Mouse (Mus musculus): Measurements from ENCODE around the gene Taf12. TPM values are rescaled to one million over a fixed set of nuclear protein-coding genes. Genes with fewer than 3 reads are reported as not detected.

The Taf12 gene
- polyA plus RNA-seq, 1 experiment from 2014 or later, result 51.5 TPM

- Histone ChIP-seq H3K4me2 (no peak overlapping the region), H3K4me1 (peaks cover 17% of the 10 kb centered on the region), H3K36me3 (ENCODE audit: poor library complexity, severe bottlenecking) (peaks cover 4% of the 10 kb centered on the region), H3K9ac (no peak overlapping the region), H3K27me3 (no peaks in the 10 kb centered on the region), H3K27ac (no peak overlapping the region), H3K9me3 (replicated peaks) (no peaks in the 10 kb centered on the region), H3K4me3 (no peak overlapping the region)
- no peak for ATAC-seq
- 94% methylated on average over 3 of the region's 3 CpGs for WGBS
Observed at GRCm38 (mm10) chr4:132256384-132256783, 17.8 kb upstream of the Taf12 start.

DNA sequence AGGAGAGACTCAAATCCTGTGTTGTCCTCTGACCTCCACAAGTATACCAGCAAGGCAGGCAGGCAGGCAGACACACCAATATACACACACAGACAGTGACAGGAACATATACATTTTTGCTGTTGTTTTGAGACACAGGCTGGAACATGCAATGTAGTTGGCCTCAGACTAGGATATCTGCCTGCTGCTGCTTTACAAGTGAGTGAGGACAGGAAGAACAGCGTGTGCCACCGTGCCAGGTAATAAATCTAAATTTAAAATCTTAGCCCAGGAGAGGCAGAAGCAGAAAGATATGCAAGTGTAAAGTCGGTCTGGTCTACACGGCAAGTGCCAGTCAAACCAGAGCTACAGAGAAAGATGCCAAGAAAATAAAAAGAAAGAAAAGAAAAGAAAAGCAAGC, 14.9 kb upstream of the Taf12 start:
- Histone ChIP-seq H3K27ac (no peak overlapping the region), H3K27me3 (no peaks in the 10 kb centered on the region), H3K9ac (0 out of 2 replicates have a peak overlapping the region, but pooled peaks have one; percentile 50), H3K9me3 (replicated peaks) (no peaks in the 10 kb centered on the region), H3K4me3 (0 out of 2 replicates have a peak overlapping the region, but pooled peaks have one; percentile 4), H3K4me1 (peaks cover 23% of the 10 kb centered on the region), H3K4me2 (peak overlapping the region; percentile 87; the same call in 1 of the 2 replicates), H3K36me3 (ENCODE audit: poor library complexity, severe bottlenecking) (no peaks in the 10 kb centered on the region)
- ATAC-seq, result no peak
- WGBS, result 94% methylated on average over 4 of the region's 4 CpGs

DNA sequence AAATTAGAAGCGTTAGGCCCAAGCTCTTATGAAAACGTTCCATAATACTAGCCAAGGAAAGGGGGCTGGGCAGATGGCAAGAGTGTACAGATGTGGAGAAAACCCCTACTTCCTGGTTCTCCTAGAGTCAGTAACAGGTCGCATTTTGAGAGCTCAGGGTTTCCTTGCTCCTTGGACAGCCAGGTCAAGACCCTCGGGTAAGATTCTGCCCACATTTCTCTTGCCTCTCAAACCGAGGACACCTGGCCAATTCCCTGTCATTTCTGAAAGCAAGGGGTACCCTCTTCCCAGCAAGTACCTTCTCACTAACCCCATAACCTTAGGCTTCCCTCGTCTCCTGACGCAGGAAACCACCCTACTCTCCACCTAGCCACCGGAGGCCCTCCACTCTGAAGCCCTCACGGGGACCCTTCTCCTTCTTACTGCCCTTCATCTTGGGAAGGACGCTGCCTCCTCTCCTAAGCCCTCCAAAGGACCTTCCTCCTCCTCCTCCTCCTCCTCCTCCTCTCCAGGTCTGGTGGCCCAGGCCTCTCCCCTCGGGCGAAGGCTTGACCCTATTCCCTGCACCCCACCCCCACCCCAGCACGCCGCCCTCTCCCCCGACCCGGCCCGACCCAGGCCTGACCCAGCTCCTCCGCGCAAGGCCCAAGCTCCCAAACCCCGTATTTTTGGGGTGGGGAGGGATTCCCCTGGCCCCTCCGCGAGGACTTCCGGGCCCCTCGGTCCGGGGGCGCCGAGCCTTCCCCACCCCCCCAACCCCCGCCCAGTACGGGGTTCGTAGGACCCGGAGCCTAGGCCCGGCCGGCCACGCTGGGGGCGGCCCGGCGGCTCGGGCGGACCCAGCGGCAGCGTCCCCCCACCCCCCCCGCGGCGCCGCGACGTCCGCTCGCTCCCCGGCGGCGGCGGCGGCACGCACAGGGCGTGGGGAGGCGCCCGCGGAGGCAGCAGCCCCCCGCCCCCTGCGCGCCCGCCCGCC, 13.5 kb upstream of the Taf12 start:
- H3K27me3 ChIP-seq, result no peaks in the 10 kb centered on the region
- peak overlapping the region; percentile 93 for H3K9ac ChIP-seq
- H3K9me3 ChIP-seq (replicated peaks), result no peaks in the 10 kb centered on the region
- H3K36me3 ChIP-seq (ENCODE audit: poor library complexity, severe bottlenecking), result no peaks in the 10 kb centered on the region
- H3K4me2 ChIP-seq, result peak overlapping the region; percentile 87
- peaks cover 23% of the 10 kb centered on the region for H3K4me1 ChIP-seq
- peak overlapping the region; percentile 90 for H3K27ac ChIP-seq
- ATAC-seq, result peak; percentile 68
- WGBS, result 3% methylated on average over 34 of the region's 64 CpGs
- peak overlapping the region; percentile 86 for H3K4me3 ChIP-seq

DNA sequence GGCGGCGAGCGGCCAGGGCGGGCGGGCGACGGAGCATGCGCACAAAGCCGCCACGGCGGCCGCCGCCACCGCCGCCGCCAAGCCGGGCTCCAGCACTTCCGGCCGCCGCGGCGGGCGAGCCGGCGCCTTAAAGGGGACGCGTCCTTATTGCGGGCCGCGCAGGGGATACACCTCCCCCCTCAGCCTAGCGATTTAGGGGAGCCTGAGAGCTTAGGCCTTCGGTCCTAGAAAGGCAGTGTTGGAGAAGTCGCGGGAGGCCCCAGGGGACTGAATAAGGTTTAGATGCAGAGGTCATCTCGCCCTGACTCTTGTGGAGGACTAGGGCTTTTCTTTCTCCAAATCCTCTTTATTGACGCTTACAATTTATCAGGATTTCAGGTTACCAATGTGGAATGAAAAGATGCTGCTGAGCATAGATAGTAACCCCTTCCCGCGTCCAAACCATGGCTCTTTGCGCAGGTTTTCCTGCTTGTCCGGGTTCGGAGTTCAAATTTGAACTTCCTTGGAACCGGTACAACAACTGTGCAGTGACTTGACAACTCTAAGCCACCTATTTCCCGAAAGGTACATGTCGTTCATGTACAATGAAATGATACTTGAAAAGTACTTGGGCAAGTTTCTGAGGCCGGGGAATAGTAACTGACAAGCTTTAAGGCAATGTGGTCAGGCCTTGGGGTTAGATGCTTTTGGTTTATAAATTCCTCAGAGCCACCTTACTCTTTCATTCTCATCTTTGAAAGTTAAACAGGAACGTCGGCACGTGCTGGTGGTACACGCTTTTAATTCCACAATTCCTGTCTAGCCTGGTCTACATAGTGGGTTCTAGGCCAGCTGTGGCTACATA, 12.4 kb upstream of the Taf12 start, which contains the start of gene Gmeb1:
TSS of gene Gmeb1 (minus strand) at position 89 of the 844 bp plus-strand sequence.
- Histone ChIP-seq H3K4me3 (peak within 1 kb of the TSS; percentile 86), H3K4me1 (peaks cover 23% of the 10 kb centered on the region), H3K9me3 (replicated peaks) (no peaks in the 10 kb centered on the region), H3K36me3 (ENCODE audit: poor library complexity, severe bottlenecking) (no peaks in the 10 kb centered on the region), H3K27me3 (no peaks in the 10 kb centered on the region), H3K27ac (peak within 1 kb of the TSS; percentile 90), H3K9ac (peak within 1 kb of the TSS; percentile 93), H3K4me2 (peak within 1 kb of the TSS; percentile 87)
- ATAC-seq, result peak; percentile 92
- WGBS, result 19% methylated on average over 33 of the region's 49 CpGs

DNA sequence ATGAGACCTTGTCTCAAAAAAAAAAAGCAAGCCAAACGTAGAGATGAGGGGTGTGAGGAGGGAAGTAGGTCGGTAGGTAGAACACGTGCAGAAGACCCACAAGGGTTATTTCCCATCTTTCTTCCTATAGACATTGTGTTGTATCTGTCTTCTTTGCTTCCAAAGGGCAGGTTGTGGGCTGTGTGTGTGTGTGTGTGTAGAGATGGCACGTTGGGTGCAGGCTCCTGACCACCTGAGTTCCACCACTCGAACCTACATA, 11.9 kb upstream of the Taf12 start:
- Histone ChIP-seq H3K27me3 (no peaks in the 10 kb centered on the region), H3K4me1 (peaks cover 23% of the 10 kb centered on the region), H3K36me3 (ENCODE audit: poor library complexity, severe bottlenecking) (no peaks in the 10 kb centered on the region), H3K9me3 (replicated peaks) (no peaks in the 10 kb centered on the region), H3K27ac (no peak overlapping the region), H3K4me3 (peak overlapping the region; percentile 86; the same call in 1 of the 2 replicates), H3K9ac (no peak overlapping the region), H3K4me2 (peak overlapping the region; percentile 59; the same call in 1 of the 2 replicates)
- 84% methylated on average over 5 of the region's 5 CpGs for WGBS
- ATAC-seq, result no peak

GRCm38 (mm10) chr4:132263313-132263712, 10.9 kb upstream of the Taf12 start:
- no peak overlapping the region for H3K9ac ChIP-seq
- no peak overlapping the region for H3K4me3 ChIP-seq
- no peaks in the 10 kb centered on the region for H3K36me3 ChIP-seq (ENCODE audit: poor library complexity, severe bottlenecking)
- H3K27ac ChIP-seq, result no peak overlapping the region
- H3K4me1 ChIP-seq, result peaks cover 23% of the 10 kb centered on the region
- H3K9me3 ChIP-seq (replicated peaks), result no peaks in the 10 kb centered on the region
- 97% methylated on average over 7 of the region's 7 CpGs for whole genome bisulfite sequencing
- H3K27me3 ChIP-seq, result no peaks in the 10 kb centered on the region
- no peak overlapping the region for H3K4me2 ChIP-seq
- no peak for ATAC-seq

GRCm38 (mm10) chr4:132266835-132267349, 7.3 kb upstream of the Taf12 start:
- Histone ChIP-seq H3K36me3 (ENCODE audit: poor library complexity, severe bottlenecking) (no peaks in the 10 kb centered on the region), H3K9ac (no peak overlapping the region), H3K4me1 (peaks cover 8% of the 10 kb centered on the region), H3K27me3 (no peaks in the 10 kb centered on the region), H3K4me3 (no peak overlapping the region), H3K9me3 (replicated peaks) (no peaks in the 10 kb centered on the region), H3K4me2 (no peak overlapping the region), H3K27ac (no peak overlapping the region)
- no peak for ATAC-seq
- WGBS, result 81% methylated on average over 3 of the region's 3 CpGs

DNA sequence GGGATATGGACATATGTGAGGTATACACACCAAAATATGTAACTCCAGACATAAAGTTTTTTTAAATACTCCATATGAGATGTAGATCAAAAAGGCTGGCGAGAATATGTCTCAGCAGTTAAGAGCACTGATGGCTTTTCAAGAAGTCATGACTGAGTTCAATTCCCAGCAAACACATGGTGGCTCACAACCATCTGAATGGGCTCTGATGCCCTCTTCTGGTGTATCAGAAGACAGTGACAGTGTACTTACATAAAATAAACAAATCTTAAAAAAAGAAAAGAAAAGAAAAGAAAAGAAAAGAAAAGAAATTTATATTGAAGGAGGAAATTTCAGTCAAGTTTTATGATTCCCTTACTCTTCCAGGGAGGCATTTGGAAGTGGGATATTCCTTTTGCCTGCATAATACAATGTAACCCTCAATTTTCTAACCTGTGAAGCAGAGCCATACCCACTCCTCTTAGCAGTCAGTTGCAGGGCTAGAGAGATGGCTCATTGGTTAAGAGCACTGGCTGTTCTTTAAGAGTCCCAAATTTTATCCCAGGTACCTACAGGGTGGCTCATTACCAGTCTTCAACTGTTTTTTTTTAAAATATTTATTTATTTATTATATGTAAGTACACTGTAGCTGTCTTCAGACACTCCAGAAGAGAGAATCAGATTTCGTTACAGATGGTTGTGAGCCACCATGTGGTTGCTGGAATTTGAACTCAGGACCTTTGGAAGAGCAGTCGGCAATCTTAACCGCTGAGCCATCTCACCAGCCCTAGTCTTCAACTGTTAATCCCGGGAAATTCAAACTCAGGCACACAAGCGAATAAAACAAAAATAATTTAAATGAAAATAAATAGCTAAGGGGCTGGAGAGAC, 5.1 kb upstream of the Taf12 start:
- Histone ChIP-seq H3K27me3 (no peaks in the 10 kb centered on the region), H3K27ac (peak overlapping the region; percentile 91), H3K4me1 (peaks cover 14% of the 10 kb centered on the region), H3K9me3 (replicated peaks) (no peaks in the 10 kb centered on the region), H3K4me2 (peak overlapping the region; percentile 53; the same call in 1 of the 2 replicates), H3K36me3 (ENCODE audit: poor library complexity, severe bottlenecking) (no peaks in the 10 kb centered on the region), H3K9ac (no peak overlapping the region), H3K4me3 (no peak overlapping the region)
- 12% methylated on average over 6 of the region's 6 CpGs for WGBS
- no peak; the same call in 1 of the 2 replicates for ATAC-seq

DNA sequence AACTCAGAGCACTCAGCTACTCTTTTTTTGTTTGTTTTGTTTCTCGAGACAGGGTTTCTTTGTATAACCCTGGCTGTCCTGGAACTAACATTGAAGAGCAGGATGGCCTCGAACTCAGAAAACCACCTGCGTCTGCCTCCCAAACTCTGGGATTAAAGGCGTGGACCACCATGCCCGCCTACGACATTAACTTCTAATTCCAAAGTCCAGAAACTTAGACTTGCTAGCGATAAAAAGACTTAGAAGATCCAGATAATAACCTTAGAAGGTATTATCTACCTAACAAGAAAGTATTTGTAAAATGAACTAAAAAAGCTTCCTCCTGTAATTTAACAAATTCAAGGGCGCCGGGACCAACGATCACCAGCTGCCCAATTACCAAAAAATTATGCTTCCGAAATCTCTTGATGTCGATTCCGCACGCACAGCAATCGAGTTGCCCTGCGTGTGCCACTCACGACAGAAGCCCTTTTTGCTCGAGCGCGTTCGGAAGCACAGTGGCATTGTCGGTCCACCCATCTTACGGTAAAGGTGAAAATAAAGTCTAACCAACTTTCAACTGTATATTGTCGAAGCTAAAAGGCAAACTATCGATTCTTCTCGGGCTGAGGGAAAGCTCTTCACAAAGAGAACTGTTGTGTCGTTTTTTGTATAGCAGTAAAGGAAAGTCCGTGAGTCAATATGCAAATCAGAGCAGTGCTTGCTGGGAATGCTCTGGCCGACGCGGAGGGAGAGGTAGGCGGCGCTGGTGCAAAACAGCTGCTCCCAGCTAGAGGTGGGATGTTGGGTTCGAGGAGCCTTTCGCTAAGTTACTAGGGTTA, 4.2 kb upstream of the Taf12 start:
- Histone ChIP-seq H3K4me1 (peaks cover 15% of the 10 kb centered on the region), H3K27ac (peak overlapping the region; percentile 91), H3K27me3 (no peaks in the 10 kb centered on the region), H3K9ac (peak overlapping the region; percentile 62), H3K4me3 (peak overlapping the region; percentile 29), H3K36me3 (ENCODE audit: poor library complexity, severe bottlenecking) (no peaks in the 10 kb centered on the region), H3K4me2 (peak overlapping the region; percentile 53), H3K9me3 (replicated peaks) (no peaks in the 10 kb centered on the region)
- ATAC-seq, result peak; percentile 70
- under 1% methylated on average over 35 of the region's 35 CpGs for WGBS

GRCm38 (mm10) chr4:132273166-132273565, 1.0 kb upstream of the Taf12 start:
- H3K4me2 ChIP-seq, result peak overlapping the region; percentile 81
- peak overlapping the region; percentile 92 for H3K9ac ChIP-seq
- H3K4me1 ChIP-seq, result peaks cover 24% of the 10 kb centered on the region
- H3K4me3 ChIP-seq, result peak overlapping the region; percentile 85; the same call in 1 of the 2 replicates
- H3K9me3 ChIP-seq (replicated peaks), result no peaks in the 10 kb centered on the region
- no peak for ATAC-seq
- no peaks in the 10 kb centered on the region; the same call in 1 of the 2 replicates for H3K36me3 ChIP-seq (ENCODE audit: poor library complexity, severe bottlenecking)
- 70% methylated on average over 2 of the region's 2 CpGs for WGBS
- no peak overlapping the region for H3K27ac ChIP-seq
- H3K27me3 ChIP-seq, result no peaks in the 10 kb centered on the region
